Mouse (Mus musculus) liver, postnatal 0 days (tissue): ENCODE data around the gene Zc3h6.

Experiments
- CTCF ChIP-seq: sonication (generic); IDR thresholded peaks from 2 replicates; pipeline ENCODE4 v1.5.1; 2016; ENCODE audit warnings: antibody characterized with exemption, low read depth
- EP300 ChIP-seq: IDR thresholded peaks from 2 replicates; pipeline ENCODE4 v1.6.1; 2016; ENCODE audit warnings: antibody characterized with exemption, low read depth, mild to moderate bottlenecking

- TF ChIP-seq CTCF: no peak
- TF ChIP-seq EP300: no peak
Measured at GRCm38 (mm10) chr2:129038937-129039631, 71.9 kb downstream of the Zc3h6 start.
